Mouse (Mus musculus) kidney, adult 2 months (tissue): ENCODE data around the gene Foxn3. TPM values are rescaled to one million over a fixed set of nuclear protein-coding genes. Genes with fewer than 3 reads are reported as not detected.

ENCODE experiments used
- DNase-seq: peaks from one replicate; pipeline ENCODE4 v3.0.0; 2021
- H3K27ac ChIP-seq: fragments of 200-500 bp; 2 replicates; pipeline ENCODE4 v1.5.1; 2012; ENCODE audit warnings: low read depth, low read length, control low read depth, inconsistent platforms; ENCODE audit not compliant: insufficient read depth
- H3K27me3 ChIP-seq: fragments of 200-500 bp; replicated peaks from 2 replicates; pipeline ENCODE4 v1.6.1; 2012; ENCODE audit warnings: mild to moderate bottlenecking, moderate library complexity, low read length, inconsistent platforms; ENCODE audit not compliant: control insufficient read depth, insufficient read depth
- H3K36me3 ChIP-seq: fragments of 200-500 bp; 2 replicates; pipeline ENCODE4 v1.6.1; 2012; ENCODE audit warnings: mild to moderate bottlenecking, moderate library complexity, low read length, inconsistent platforms; ENCODE audit not compliant: control insufficient read depth, insufficient read depth
- H3K4me1 ChIP-seq: fragments of 200-500 bp; 2 replicates; pipeline ENCODE4 v1.6.1; 2011; ENCODE audit warnings: low read length; ENCODE audit not compliant: control insufficient read depth, insufficient read depth
- H3K4me3 ChIP-seq: fragments of 200-500 bp; 2 replicates; pipeline ENCODE4 v1.5.1; 2011; ENCODE audit warnings: mild to moderate bottlenecking, low read depth, low read length, control low read depth; ENCODE audit not compliant: insufficient read depth
- CTCF ChIP-seq: fragments of 200-500 bp; conservative IDR thresholded peaks from 2 replicates; pipeline ENCODE4 v1.5.1; 2011; ENCODE audit warnings: low read depth, mild to moderate bottlenecking, control low read depth, low read length, moderate library complexity, mixed read lengths; ENCODE audit not compliant: insufficient read depth, insufficient read length
- POLR2A ChIP-seq: fragments of 200-500 bp; IDR thresholded peaks from one replicate; pipeline ENCODE4 v1.6.1; 2011; ENCODE audit warnings: low read depth, low read length, control low read depth
- WGBS: fragments of 180-500 bp; shearing (Covaris S2); methylation state at CpG from one replicate; pipeline ENCODE4 v1.1.7; 2018; 5-methylcytosine and 5-hydroxymethylcytosine counted together
- polyA plus RNA-seq: library from polyadenylated mRNA; depleted of rRNA; stranded (reverse); fragments of >200 nt; gene quantifications from 2 replicates; pipeline ENCODE4 v1.2.3, GENCODE M21; 2012

Gene Foxn3
- polyA plus RNA-seq, 1 experiment: 28.0 TPM

DNA sequence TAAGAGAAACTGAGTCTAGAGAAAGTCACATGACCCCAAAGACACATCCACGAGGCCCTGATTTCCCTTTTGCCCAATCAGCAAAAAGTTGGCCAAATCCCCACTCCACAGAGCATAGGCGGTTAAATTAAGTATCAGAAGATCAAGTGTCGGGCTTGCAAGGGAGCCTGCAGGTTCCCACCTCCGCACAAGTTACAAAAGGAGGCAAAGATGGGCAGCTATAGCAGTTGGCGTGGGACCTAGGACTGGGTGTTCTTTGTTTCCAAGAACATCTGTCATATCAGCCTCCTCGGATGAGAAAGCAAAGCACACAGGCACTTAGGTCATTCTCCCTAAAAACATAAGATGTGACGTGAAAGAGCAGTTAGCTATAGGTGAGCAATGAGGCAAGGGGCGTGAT is 308.9 kb downstream of the Foxn3 start:
- 87% methylated on average over 8 of the region's 8 CpGs for WGBS
- Histone ChIP-seq H3K36me3 (no peaks in the 10 kb centered on the region), H3K4me3 (no peak overlapping the region), H3K4me1 (no peaks in the 10 kb centered on the region), H3K27me3 (no peaks in the 10 kb centered on the region), H3K27ac (no peak overlapping the region)
- TF ChIP-seq POLR2A (no peak), CTCF (no peak)
- DNase-seq: no peak

DNA sequence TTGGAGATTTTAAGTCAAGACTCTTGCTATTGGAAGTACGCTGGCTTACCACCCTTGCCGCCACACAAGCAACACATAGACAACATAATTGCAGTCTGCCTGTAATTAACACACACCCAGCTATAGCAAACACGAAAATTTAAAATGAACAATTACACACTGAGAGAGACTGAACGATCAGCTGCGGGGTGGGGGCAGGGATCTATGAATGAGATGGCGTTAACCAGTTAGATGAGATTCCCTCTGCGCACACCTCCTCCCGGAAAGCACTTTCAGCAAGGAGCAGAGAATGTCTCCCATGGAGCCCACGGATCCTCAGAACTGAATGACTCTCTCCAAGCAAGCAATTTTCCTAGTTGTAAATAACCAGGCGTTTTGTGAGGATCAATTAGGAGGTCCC is 309.8 kb downstream of the Foxn3 start:
- no peak for DNase-seq
- WGBS: 94% methylated on average over 10 of the region's 10 CpGs

GRCm38 (mm10) chr12:99248606-99249005 is 314.8 kb downstream of the Foxn3 start:
- Histone ChIP-seq H3K27ac (no peak overlapping the region), H3K27me3 (no peaks in the 10 kb centered on the region), H3K4me3 (no peak overlapping the region), H3K4me1 (peaks cover 5% of the 10 kb centered on the region), H3K36me3 (no peaks in the 10 kb centered on the region)
- 93% methylated on average over 8 of the region's 8 CpGs for WGBS
- TF ChIP-seq POLR2A (no peak), CTCF (no peak)
- DNase-seq: no peak

More for the DNA sequence above, 309.8 kb downstream of the Foxn3 start:
- TF ChIP-seq CTCF (no peak), POLR2A (no peak)
- no peaks in the 10 kb centered on the region for H3K27me3 ChIP-seq
- no peak overlapping the region for H3K27ac ChIP-seq
- no peak overlapping the region for H3K4me3 ChIP-seq
- no peaks in the 10 kb centered on the region for H3K4me1 ChIP-seq
- H3K36me3 ChIP-seq: no peaks in the 10 kb centered on the region

DNA sequence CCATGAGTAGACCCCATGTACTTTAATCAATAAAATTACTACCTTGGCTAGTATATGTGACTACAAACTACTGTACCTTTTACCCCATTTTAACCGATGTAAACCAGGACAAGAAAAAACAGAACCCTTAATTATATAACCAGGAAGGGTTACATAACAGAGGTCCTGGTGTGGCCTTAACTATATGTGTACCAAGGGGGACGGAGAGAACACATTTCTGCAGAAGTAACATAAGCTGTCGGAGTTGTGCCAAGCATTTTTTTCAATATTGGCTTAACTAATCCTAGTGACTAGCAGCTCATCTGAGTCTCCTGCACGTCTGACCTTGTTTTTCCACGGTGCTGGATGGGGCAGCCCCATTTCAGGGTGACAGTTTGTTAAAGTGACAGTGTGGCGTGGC is 315.4 kb downstream of the Foxn3 start:
- WGBS: 64% methylated on average over 6 of the region's 6 CpGs
- Histone ChIP-seq H3K27me3 (no peaks in the 10 kb centered on the region), H3K36me3 (no peaks in the 10 kb centered on the region), H3K4me1 (peaks cover 5% of the 10 kb centered on the region), H3K4me3 (no peak overlapping the region), H3K27ac (no peak overlapping the region)
- TF ChIP-seq CTCF (no peak), POLR2A (no peak)
- no peak for DNase-seq

GRCm38 (mm10) chr12:99246984-99247746 is 316.2 kb downstream of the Foxn3 start:
- DNase-seq: no peak
- Histone ChIP-seq H3K4me3 (no peak overlapping the region), H3K36me3 (no peaks in the 10 kb centered on the region), H3K27ac (no peak overlapping the region), H3K4me1 (peaks cover 5% of the 10 kb centered on the region), H3K27me3 (no peaks in the 10 kb centered on the region)
- TF ChIP-seq POLR2A: no peak
- TF ChIP-seq CTCF: no peak
- 52% methylated on average over 10 of the region's 10 CpGs for WGBS

GRCm38 (mm10) chr12:99244673-99245072 is 318.7 kb downstream of the Foxn3 start:
- no peak for DNase-seq
- H3K27me3 ChIP-seq: no peaks in the 10 kb centered on the region
- 95% methylated on average over 9 of the region's 9 CpGs for WGBS
- TF ChIP-seq CTCF (no peak), POLR2A (no peak)
- H3K4me1 ChIP-seq: peaks cover 5% of the 10 kb centered on the region
- H3K27ac ChIP-seq: no peak overlapping the region
- no peak overlapping the region for H3K4me3 ChIP-seq
- no peaks in the 10 kb centered on the region for H3K36me3 ChIP-seq

GRCm38 (mm10) chr12:99244264-99244663 is 319.1 kb downstream of the Foxn3 start:
- no peak for DNase-seq
- TF ChIP-seq POLR2A (no peak), CTCF (no peak)
- Histone ChIP-seq H3K36me3 (no peaks in the 10 kb centered on the region), H3K4me3 (no peak overlapping the region), H3K4me1 (peaks cover 5% of the 10 kb centered on the region), H3K27me3 (no peaks in the 10 kb centered on the region), H3K27ac (no peak overlapping the region)
- whole genome bisulfite sequencing: 95% methylated on average over 6 of the region's 6 CpGs
